Comparison of ENCODE assay signal across 9 mouse cellular contexts in genomic region chr12:72053303-72053702, GRCm38 (mm10). TPM values are rescaled to one million over a fixed set of nuclear protein-coding genes. Genes with fewer than 3 reads are reported as not detected.
DNase-seq lines count a peak whose midpoint lies in the region; ATAC-seq and TF ChIP-seq lines count a peak whose summit lies in the region.
"Had no signal": no experiment of that assay in that cellular context is flagged by ENCODE, and none has a peak within 500 bp of the region (broad histone marks: within the 10 kb centered on the region; RNA-seq: fewer than 3 reads in every experiment).

No protein-coding gene starts in this region.

- 31% methylated on average over 6 of the region's 6 CpGs for WGBS in heart, adult 2 months
- 41% methylated on average over 6 of the region's 6 CpGs for WGBS in heart, embryonic 12.5 days
- 30% methylated on average over 6 of the region's 6 CpGs for WGBS in lung, adult 2 months

- H3K79me2 ChIP-seq in heart, adult 2 months (replicated peaks; ENCODE audit: control insufficient read depth, insufficient read depth, low read length): no peaks in the 10 kb centered on the region

- TF ChIP-seq EP300 in heart, adult 2 months (IDR thresholded peaks at IDR 0.05; ENCODE audit: insufficient read depth, low read depth, low read length): no peak

- intact Hi-C loops in heart, adult 2 months (cut with DNase I): no loop called here

- peak; percentile 78 for TF ChIP-seq CTCF in heart, adult 2 months (IDR thresholded peaks at IDR 0.05)
- TF ChIP-seq CTCF in lung, adult 2 months (IDR thresholded peaks at IDR 0.05; ENCODE audit: insufficient read depth, low read length): peak; percentile 4; the same call in 1 of the 2 replicates

- peaks cover 5% of the 10 kb centered on the region; the same call in 1 of the 2 replicates for H3K9me3 ChIP-seq in heart, embryonic 12.5 days (replicated peaks)

- no peaks in the 10 kb centered on the region for H3K4me1 ChIP-seq in heart, adult 2 months (ENCODE audit: control insufficient read depth, insufficient read depth, low read length)
- no peaks in the 10 kb centered on the region for H3K4me1 ChIP-seq in heart, embryonic 12.5 days (replicated peaks)
- H3K4me1 ChIP-seq in lung, adult 2 months (ENCODE audit: control insufficient read depth, insufficient read depth, low read length): no peaks in the 10 kb centered on the region
- H3K4me1 ChIP-seq: neural tube, embryonic 13.5 days had no signal

- no peak for ATAC-seq in heart, embryonic 12.5 days (ENCODE audit: insufficient number of reproducible peaks, low FRiP score)
- 0 out of 2 replicates have a peak, but pooled peaks have one; percentile 36 for ATAC-seq in common myeloid progenitor, adult 5-6 weeks (replicated peaks; ENCODE audit: low read depth, poor library complexity, severe bottlenecking)

- no peak overlapping the region for H3K4me3 ChIP-seq in heart, adult 2 months
- H3K4me3 ChIP-seq in heart, embryonic 12.5 days: no peak overlapping the region
- H3K4me3 ChIP-seq in lung, adult 2 months (replicated peaks; ENCODE audit: extremely low read depth, low read depth, low read length): no peak overlapping the region
- H3K4me3 ChIP-seq: neural tube, embryonic 13.5 days had no signal

- no peak overlapping the region for H3K27ac ChIP-seq in heart, adult 2 months
- no peak overlapping the region for H3K27ac ChIP-seq in heart, embryonic 12.5 days (ENCODE audit: poor library complexity, severe bottlenecking)
- H3K27ac ChIP-seq: neural tube, embryonic 13.5 days had no signal

- DNase-seq in heart, adult 2 months: no peak
- no peak for DNase-seq in lung, adult 2 months
- no peak for DNase-seq in lung, postnatal 14 days
- peak; percentile 46 for DNase-seq in retina, postnatal 7 days (ENCODE audit: low read depth, low spot score)
- no peak for DNase-seq in urinary bladder, adult 18-20 months (ENCODE audit: low spot score in 2 of 2)
- DNase-seq in layer of hippocampus, adult 9-11 months: no peak

- no peak overlapping the region for H3K4me2 ChIP-seq in heart, embryonic 12.5 days
- H3K4me2 ChIP-seq: neural tube, embryonic 13.5 days had no signal

- H3K36me3 ChIP-seq in heart, adult 2 months (ENCODE audit: control insufficient read depth, insufficient read depth, low read length): no peaks in the 10 kb centered on the region
- no peaks in the 10 kb centered on the region for H3K36me3 ChIP-seq in heart, embryonic 12.5 days
- H3K36me3 ChIP-seq: neural tube, embryonic 13.5 days had no signal

- no peak for TF ChIP-seq POLR2A in heart, adult 2 months (IDR thresholded peaks at IDR 0.05; ENCODE audit: insufficient read depth, low read depth, low read length)
- TF ChIP-seq POLR2A in lung, adult 2 months (IDR thresholded peaks at IDR 0.05; ENCODE audit: borderline replicate concordance, extremely low read depth, low read depth, low read length): no peak

- no peaks in the 10 kb centered on the region for H3K27me3 ChIP-seq in heart, adult 2 months (ENCODE audit: control insufficient read depth, insufficient read depth, low read length)
- H3K27me3 ChIP-seq in heart, embryonic 12.5 days (replicated peaks): no peaks in the 10 kb centered on the region
- H3K27me3 ChIP-seq: neural tube, embryonic 13.5 days had no signal

- H3K9ac ChIP-seq in heart, adult 2 months (ENCODE audit: low read depth, low read length): no peak overlapping the region
- H3K9ac ChIP-seq in heart, embryonic 12.5 days: no peak overlapping the region
- H3K9ac ChIP-seq: neural tube, embryonic 13.5 days had no signal

RNA-seq across cellular contexts. Expression of gene Gpr135, which starts 17.6 kb away (rescaled TPM):
- total RNA-seq in heart, adult 2 months (2021): under 1 TPM; 0.27 to 0.31 TPM
- 0.59 and 0.78 TPM in 2 replicates for polyA plus RNA-seq in heart, adult 2 months (2012; rRNA removed)
- 0.55 and 0.56 TPM in 2 replicates for polyA plus RNA-seq in heart, embryonic 12.5 days (2016; fragmentation: Nextera tagmentation; extraction: Ambion mirVana)
- 1.4 and 1.9 TPM in 2 replicates for polyA plus RNA-seq in lung, adult 2 months (2012; rRNA removed)
- 0.19 TPM in 1 of 2 replicates, not detected in the other for total RNA-seq in common myeloid progenitor, adult 5-6 weeks (2017)

RNA-seq across cellular contexts. Expression of gene L3hypdh, which starts 31.9 kb away (rescaled TPM):
- total RNA-seq in heart, adult 2 months (2021): 1 to 10 TPM; 6.0 to 6.1 TPM
- polyA plus RNA-seq in heart, adult 2 months (2012; rRNA removed): 8.5 and 9.1 TPM in 2 replicates
- 19.0 and 19.5 TPM in 2 replicates for polyA plus RNA-seq in heart, embryonic 12.5 days (2016; fragmentation: Nextera tagmentation; extraction: Ambion mirVana)
- polyA plus RNA-seq in lung, adult 2 months (2012; rRNA removed): 10.5 and 14.0 TPM in 2 replicates
- 0.64 and 1.0 TPM in 2 replicates for total RNA-seq in common myeloid progenitor, adult 5-6 weeks (2017)

RNA-seq across cellular contexts. Expression of gene Jkamp, which starts 32.1 kb away (rescaled TPM):
- 10 to 100 TPM; 19.9 to 21.9 TPM for total RNA-seq in heart, adult 2 months (2021)
- 60.4 and 100 TPM in 2 replicates for polyA plus RNA-seq in heart, adult 2 months (2012; rRNA removed)
- 63.0 and 68.5 TPM in 2 replicates for polyA plus RNA-seq in heart, embryonic 12.5 days (2016; fragmentation: Nextera tagmentation; extraction: Ambion mirVana)
- polyA plus RNA-seq in lung, adult 2 months (2012; rRNA removed): 56.7 and 81.7 TPM in 2 replicates
- total RNA-seq in common myeloid progenitor, adult 5-6 weeks (2017): 33.1 and 54.9 TPM in 2 replicates
